Mouse (Mus musculus): ENCODE measurements around the gene Rer1. TPM values are rescaled to one million over a fixed set of nuclear protein-coding genes. Genes with fewer than 3 reads are reported as not detected.

The Rer1 gene
- total RNA-seq (2022) = 10 to 100 TPM; 52.2 to 64.6 (median 59.8) TPM

DNA sequence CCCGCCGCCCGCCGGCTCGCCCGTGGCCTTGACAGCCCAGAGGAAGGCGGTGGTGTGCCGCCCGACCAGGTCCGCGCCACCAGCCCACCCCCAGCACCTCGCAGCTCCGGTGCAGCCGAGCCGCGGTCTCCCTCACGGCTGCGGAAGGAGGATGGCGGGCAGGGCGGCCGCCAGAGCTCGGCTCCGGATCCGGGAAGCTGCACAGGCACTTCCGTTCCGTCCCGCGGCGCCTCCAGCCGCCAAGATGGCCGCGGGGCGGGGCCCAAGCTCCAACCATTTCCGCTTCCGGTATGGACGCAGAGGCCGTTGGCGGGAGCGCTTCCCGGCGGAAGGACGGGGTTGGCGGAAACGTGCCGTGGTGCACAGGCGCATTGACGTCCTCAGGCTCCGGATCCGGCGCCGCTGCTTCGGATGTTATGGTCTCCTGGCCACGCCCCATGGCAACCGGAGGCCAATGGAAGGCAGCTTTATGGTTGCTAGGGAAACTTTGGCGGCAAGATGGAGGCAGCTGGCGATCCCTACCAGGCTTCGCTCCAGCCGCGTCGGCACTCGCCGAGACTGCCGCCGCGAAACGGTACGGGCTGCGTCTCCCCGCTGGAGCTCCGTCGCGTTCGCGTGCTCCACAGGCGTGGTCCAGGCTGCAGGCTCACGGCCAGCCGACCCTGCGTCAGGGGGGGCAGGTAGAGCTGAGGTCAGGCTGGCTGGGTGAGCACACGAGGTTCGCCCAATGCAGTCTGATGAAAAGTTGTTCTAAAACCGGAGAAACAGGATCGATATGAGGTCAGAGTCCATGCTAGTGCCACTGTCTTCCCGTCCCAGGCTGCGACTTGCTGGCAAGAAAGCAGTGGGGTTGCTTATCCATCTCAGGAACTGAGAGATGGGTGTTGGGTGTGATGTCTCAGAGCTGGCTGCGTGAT lies at the start of gene Rer1, which contains the start of gene Morn1:
Gene Rer1, minus strand, starts transcription at position 275 of the 917 bp plus-strand sequence.
Gene Morn1, plus strand, starts transcription at position 470 of the 917 bp plus-strand sequence.
- peak; percentile 99 to 100 for DNase-seq (ENCODE audit: low spot score in 2 of 2)

DNA sequence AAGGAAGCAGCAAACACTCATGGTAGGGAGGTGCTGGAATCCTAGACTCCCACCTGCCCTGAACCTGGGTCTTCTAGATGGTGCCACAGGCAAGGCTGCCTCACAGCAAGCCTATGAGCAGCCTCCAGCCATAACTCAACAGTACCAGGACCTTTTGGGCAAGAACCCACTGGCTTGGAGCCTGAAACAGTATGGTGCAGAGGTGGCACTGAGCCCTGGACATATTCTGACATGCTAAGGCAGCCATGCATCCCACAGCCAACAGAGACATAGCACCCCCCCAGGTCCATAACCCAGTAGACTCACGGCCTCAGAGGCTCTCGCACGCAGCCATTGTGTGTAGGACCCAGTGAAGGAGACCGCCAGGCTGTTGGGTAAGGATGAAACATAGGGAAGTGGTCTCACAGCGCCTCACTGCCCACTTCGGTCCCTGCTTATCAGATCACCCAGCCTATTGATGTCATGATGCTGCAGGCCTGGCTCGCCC lies 48.5 kb upstream of the Rer1 start:
- DNase-seq (ENCODE audit: low spot score in 2 of 2) = no peak

- no peak for DNase-seq (ENCODE audit: low spot score in 2 of 2)
Measured at GRCm38 (mm10) chr4:155133658-155134417, 47.7 kb upstream of the Rer1 start.

DNA sequence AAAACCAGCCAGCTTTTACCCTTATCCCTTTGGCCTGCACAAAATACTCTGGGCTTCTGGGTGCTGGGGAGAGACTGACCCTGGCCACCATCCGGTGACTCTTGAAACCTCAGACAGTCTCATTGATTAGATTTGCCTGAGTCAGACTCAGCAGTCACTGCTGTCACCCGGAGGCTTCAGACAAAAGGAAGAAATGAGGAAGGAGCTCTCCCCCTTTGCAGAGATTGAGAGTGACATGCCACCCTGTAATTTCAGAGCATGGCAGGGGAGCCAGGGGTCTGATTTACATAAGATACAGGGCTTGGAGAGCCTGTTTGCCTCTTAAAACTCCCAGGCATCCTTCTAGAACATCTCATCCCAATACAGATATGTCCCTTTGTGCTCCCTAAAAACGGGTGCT lies 47.0 kb upstream of the Rer1 start:
- DNase-seq (ENCODE audit: low spot score in 2 of 2) = no peak

GRCm38 (mm10) chr4:155130616-155131015 lies 44.4 kb upstream of the Rer1 start:
- no peak for DNase-seq (ENCODE audit: low spot score in 2 of 2)

- peak; percentile 85 to 87 for DNase-seq (ENCODE audit: low spot score in 2 of 2)
Measured at GRCm38 (mm10) chr4:155129996-155130395, 43.8 kb upstream of the Rer1 start.

DNA sequence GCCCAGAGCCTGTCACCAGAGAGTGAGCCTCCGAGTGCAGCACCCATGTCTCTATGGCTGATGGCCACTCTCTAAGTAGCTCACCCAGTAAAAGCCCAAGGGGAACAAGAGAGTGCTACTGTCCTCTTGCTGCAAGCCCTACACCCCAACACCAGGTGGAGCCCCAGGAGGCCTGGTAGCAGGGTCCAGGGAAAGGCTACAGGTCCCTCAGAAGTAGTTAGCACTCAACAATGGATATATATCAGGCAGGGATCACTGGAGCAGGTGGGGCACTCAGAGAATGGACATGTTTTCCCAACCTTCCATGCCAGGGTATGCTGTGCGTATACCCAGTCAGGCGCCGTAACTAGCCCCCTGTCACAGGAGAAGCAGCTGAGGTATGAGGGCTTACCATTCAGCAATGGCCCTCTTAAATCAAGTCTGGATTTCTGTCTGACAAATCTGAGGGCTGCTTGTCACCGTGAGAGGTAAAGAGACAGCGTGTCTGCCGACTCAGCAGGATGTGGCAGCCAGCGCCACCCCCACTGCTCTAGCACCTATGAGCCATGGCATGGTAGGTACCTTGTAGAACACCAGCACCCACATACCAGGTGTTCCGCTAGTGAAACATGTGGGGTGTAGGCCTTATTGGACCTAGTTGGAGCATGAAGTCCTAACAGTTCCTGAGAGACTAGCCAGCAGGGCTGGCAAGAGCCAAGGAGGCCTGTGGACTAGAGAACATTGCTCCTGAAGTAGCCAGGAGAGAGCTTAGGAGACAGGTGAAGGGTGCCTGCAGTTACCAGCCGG lies 43.1 kb upstream of the Rer1 start:
- no peak for DNase-seq (ENCODE audit: low spot score in 2 of 2)

GRCm38 (mm10) chr4:155128411-155128810 lies 42.2 kb upstream of the Rer1 start:
- DNase-seq (ENCODE audit: low spot score in 2 of 2) = no peak

GRCm38 (mm10) chr4:155126602-155127372 lies 40.6 kb upstream of the Rer1 start:
- no peak for DNase-seq (ENCODE audit: low spot score in 2 of 2)

DNA sequence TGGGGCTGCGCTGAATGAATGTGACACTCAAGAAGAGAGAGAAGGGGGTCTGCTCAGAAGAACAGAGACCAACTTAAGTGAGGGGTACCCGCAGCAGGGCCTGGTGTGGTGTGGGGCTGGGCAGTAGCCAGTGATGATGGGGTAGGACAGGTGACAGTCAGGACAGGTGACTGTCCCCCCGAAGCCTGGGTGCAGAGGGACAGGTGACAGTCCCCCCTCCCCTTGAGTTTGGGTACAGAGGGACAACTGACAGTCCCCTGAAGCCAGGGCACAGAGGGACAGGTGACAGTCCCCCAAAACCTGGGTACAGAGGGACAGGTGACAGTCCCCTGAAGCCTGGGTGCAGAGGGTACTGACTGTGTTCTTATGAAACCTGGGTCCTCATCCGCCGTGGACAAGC lies 40.0 kb upstream of the Rer1 start:
- no peak for DNase-seq (ENCODE audit: low spot score in 2 of 2)

GRCm38 (mm10) chr4:155125310-155125709 lies 39.1 kb upstream of the Rer1 start:
- DNase-seq (ENCODE audit: low spot score in 2 of 2) = no peak

GRCm38 (mm10) chr4:155123868-155124534 lies 37.8 kb upstream of the Rer1 start:
- no peak for DNase-seq (ENCODE audit: low spot score in 2 of 2)

- peak; percentile 47 to 63 for DNase-seq (ENCODE audit: low spot score in 2 of 2)
Measured at GRCm38 (mm10) chr4:155122444-155123040, 36.4 kb upstream of the Rer1 start.

DNA sequence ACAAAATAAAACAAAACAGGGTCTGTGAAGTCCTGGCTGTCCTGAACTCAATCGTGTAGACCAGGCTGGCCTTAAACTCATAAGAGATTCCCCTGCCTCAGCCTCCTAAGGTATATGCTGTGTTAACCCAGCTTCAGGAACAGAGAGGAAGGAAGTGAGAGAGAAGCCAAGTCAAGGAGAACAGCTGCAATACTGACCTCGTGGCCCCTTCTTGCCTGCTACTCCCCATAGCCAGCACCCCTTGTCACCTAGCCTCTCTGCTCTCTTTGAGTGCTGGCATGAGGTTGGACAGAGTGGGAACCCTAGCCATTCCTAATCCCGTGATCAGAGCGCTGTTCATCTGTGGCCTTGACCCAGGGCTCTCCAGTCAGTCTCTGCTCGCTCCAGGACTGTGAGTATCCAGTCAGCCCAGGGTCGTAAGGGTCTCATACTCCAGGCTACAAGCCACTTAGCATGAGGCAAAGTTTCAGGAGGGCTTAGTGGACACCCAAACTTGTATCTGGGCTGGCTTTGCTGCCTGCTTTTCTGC lies 35.8 kb upstream of the Rer1 start:
- DNase-seq (ENCODE audit: low spot score in 2 of 2) = no peak

DNA sequence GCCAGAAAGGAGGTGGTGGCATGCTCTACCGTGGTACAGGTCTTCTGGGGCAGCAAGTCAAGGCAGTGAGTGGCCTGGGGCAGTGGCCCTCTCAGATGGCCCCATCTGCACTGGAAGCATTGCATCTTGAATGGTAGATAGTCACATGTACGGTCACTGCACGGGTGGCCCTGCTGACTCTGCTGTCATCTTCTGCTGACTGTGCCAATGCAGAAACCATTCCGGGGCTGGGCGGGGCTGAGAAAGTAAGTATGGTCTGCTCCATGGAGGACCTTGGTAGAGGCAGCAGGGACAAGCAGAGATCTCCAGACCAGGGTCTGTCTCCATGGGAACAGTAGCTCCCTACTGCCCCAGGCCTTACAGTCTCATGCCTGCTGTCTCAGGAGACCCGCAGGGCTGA lies 35.0 kb upstream of the Rer1 start:
- no peak for DNase-seq (ENCODE audit: low spot score in 2 of 2)

GRCm38 (mm10) chr4:155120583-155120982 lies 34.4 kb upstream of the Rer1 start:
- DNase-seq (ENCODE audit: low spot score in 2 of 2) = no peak

GRCm38 (mm10) chr4:155120038-155120437 lies 33.9 kb upstream of the Rer1 start:
- DNase-seq (ENCODE audit: low spot score in 2 of 2) = no peak

- DNase-seq (ENCODE audit: low spot score in 2 of 2) = no peak
Measured at GRCm38 (mm10) chr4:155118278-155118677, 32.1 kb upstream of the Rer1 start.

DNA sequence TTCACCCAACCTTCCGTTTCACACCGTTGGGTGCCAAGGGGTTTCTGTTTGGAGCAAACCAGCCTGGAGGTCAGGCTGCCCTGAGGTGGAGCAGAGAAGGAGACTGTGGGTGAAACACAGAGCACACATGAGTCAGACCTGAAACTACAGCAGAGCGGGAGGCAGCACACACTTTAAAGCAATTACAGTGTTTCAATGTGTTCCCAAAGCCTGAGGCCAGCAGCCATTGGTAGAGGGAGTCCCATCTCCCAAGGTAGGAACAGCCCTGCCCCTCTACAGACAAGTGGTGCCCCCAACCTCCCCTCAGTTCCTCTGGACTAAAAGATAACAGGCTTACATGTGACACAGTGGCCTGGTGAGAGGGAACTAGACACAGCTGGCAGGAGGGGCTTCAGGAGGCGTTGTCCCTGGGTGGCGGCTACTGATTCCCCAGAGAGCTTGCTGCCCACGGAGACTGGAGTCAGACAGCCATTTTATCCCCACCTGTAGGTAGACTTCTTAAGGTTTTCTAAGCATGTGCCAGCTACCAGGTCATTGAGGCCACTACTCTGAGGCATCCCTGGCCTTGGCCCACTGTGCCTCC lies 31.3 kb upstream of the Rer1 start:
- no peak for DNase-seq (ENCODE audit: low spot score in 2 of 2)

All from gastrocnemius, adult 8-10 months (tissue).